Mouse (Mus musculus) heart, embryonic 11.5 days (tissue): ENCODE measurements around the gene Tlr9. TPM values are rescaled to one million over a fixed set of nuclear protein-coding genes. Genes with fewer than 3 reads are reported as not detected.

Experiments
- ATAC-seq: fragments of 200-750 bp; cut with Nextera tagmentation; replicated peaks from 2 replicates; pipeline ENCODE4 v1.8.0; 2017; ENCODE audit warnings: moderate library complexity; ENCODE audit not compliant: insufficient number of reproducible peaks, low FRiP score, low TSS enrichment
- H3K27ac ChIP-seq: fragments of 300-500 bp; sonication (generic); 2 replicates; pipeline ENCODE4 v1.5.1; 2014; ENCODE audit warnings: mild to moderate bottlenecking, low read depth, low read length
- H3K27me3 ChIP-seq: fragments of 300-500 bp; sonication (generic); 2 replicates; pipeline ENCODE4 v1.6.1; 2014; ENCODE audit warnings: mild to moderate bottlenecking, low read length, mixed read lengths; ENCODE audit not compliant: control insufficient read depth, insufficient read depth
- H3K36me3 ChIP-seq: fragments of 300-500 bp; sonication (generic); 2 replicates; pipeline ENCODE4 v1.6.1; 2014; ENCODE audit warnings: mild to moderate bottlenecking, low read length, moderate library complexity, mixed read lengths; ENCODE audit not compliant: control insufficient read depth, insufficient read depth
- H3K4me1 ChIP-seq: fragments of 300-500 bp; sonication (generic); 2 replicates; pipeline ENCODE4 v1.6.1; 2014; ENCODE audit warnings: low read length; ENCODE audit not compliant: control insufficient read depth, insufficient read depth
- H3K4me2 ChIP-seq: fragments of 300-500 bp; sonication (generic); 2 replicates; pipeline ENCODE4 v1.6.1; 2014; ENCODE audit warnings: mild to moderate bottlenecking, moderate library complexity
- H3K4me3 ChIP-seq: fragments of 300-500 bp; sonication (generic); 2 replicates; pipeline ENCODE4 v1.5.1; 2014; ENCODE audit warnings: low read depth, low read length
- H3K9ac ChIP-seq: fragments of 300-500 bp; sonication (generic); 2 replicates; pipeline ENCODE4 v1.6.1; 2014; ENCODE audit warnings: mild to moderate bottlenecking, low read depth, low read length, moderate library complexity
- H3K9me3 ChIP-seq: fragments of 300-500 bp; sonication (generic); replicated peaks from 2 replicates; pipeline ENCODE4 v1.6.1; 2016; ENCODE audit warnings: low read length; ENCODE audit not compliant: control insufficient read depth
- WGBS: fragments of 180-500 bp; shearing (Covaris S2); extraction: QIAGEN DNeasy Blood & Tissue Kit; methylation state at CpG from one replicate; pipeline ENCODE4 v1.1.7; 2014; ENCODE audit not compliant: insufficient replicate concordance; 5-methylcytosine and 5-hydroxymethylcytosine counted together
- polyA plus RNA-seq: library from polyadenylated mRNA; unstranded; fragments of >200 nt; fragmentation: Nextera tagmentation; extraction: Ambion mirVana; gene quantifications from 2 replicates; pipeline ENCODE4 v1.2.1, GENCODE M21; 2014

Tlr9 gene
- polyA plus RNA-seq, 1 experiment from 2014 or later = not detected

GRCm38 (mm10) chr9:106199535-106200272 is 22.7 kb upstream of the Tlr9 start, which contains the start of gene Ppm1m:
Gene Ppm1m, minus strand, starts transcription at chr9:106199746.
- H3K9ac ChIP-seq = peak within 1 kb of the TSS; percentile 75
- H3K36me3 ChIP-seq = 0 out of 2 replicates have a peak, but pooled peaks cover 5% of the 10 kb centered on the region
- peak within 1 kb of the TSS; percentile 76 for H3K4me2 ChIP-seq
- peaks cover 31% of the 10 kb centered on the region for H3K4me1 ChIP-seq
- H3K9me3 ChIP-seq = no peaks in the 10 kb centered on the region
- 37% methylated on average over 18 of the region's 18 CpGs for WGBS
- peak within 1 kb of the TSS; percentile 72 for H3K4me3 ChIP-seq
- 0 out of 2 replicates have a peak, but pooled peaks have one; percentile 16 for ATAC-seq
- H3K27ac ChIP-seq = peak within 1 kb of the TSS; percentile 50
- no peaks in the 10 kb centered on the region for H3K27me3 ChIP-seq

- peaks cover 41% of the 10 kb centered on the region for H3K4me1 ChIP-seq
- H3K9me3 ChIP-seq = no peaks in the 10 kb centered on the region
- H3K9ac ChIP-seq = no peak overlapping the region
- ATAC-seq = no peak
- H3K27me3 ChIP-seq = no peaks in the 10 kb centered on the region
- H3K27ac ChIP-seq = no peak overlapping the region
- H3K4me3 ChIP-seq = no peak overlapping the region; the same call in 1 of the 2 replicates
- no peaks in the 10 kb centered on the region for H3K36me3 ChIP-seq
- H3K4me2 ChIP-seq = peak overlapping the region; percentile 73
- 82% methylated on average over 3 of the region's 3 CpGs for WGBS
Observed at GRCm38 (mm10) chr9:106201895-106202294, 20.5 kb upstream of the Tlr9 start.

GRCm38 (mm10) chr9:106202819-106203636 is 19.4 kb upstream of the Tlr9 start, which contains the start of gene Twf2:
Gene Twf2, plus strand, starts transcription at chr9:106203108.
- Histone ChIP-seq H3K9ac (peak within 1 kb of the TSS; percentile 82), H3K4me2 (peak within 1 kb of the TSS; percentile 73), H3K4me1 (peaks cover 41% of the 10 kb centered on the region), H3K27me3 (no peaks in the 10 kb centered on the region), H3K27ac (peak within 1 kb of the TSS; percentile 70), H3K9me3 (no peaks in the 10 kb centered on the region), H3K4me3 (peak within 1 kb of the TSS; percentile 72), H3K36me3 (0 out of 2 replicates have a peak, but pooled peaks cover 2% of the 10 kb centered on the region)
- WGBS = 1% methylated on average over 61 of the region's 61 CpGs
- ATAC-seq = peak; percentile 82

GRCm38 (mm10) chr9:106203990-106204851 is 18.2 kb upstream of the Tlr9 start:
- ATAC-seq = no peak
- Histone ChIP-seq H3K4me3 (peak overlapping the region; percentile 72), H3K27me3 (no peaks in the 10 kb centered on the region), H3K4me1 (peaks cover 36% of the 10 kb centered on the region), H3K9ac (peak overlapping the region; percentile 54; the same call in 1 of the 2 replicates), H3K4me2 (peak overlapping the region; percentile 73), H3K9me3 (no peaks in the 10 kb centered on the region), H3K27ac (peak overlapping the region; percentile 57), H3K36me3 (0 out of 2 replicates have a peak, but pooled peaks cover 3% of the 10 kb centered on the region)
- WGBS = 69% methylated on average over 7 of the region's 7 CpGs

- Histone ChIP-seq H3K36me3 (0 out of 2 replicates have a peak, but pooled peaks cover 3% of the 10 kb centered on the region), H3K9ac (no peak overlapping the region), H3K4me1 (peaks cover 27% of the 10 kb centered on the region), H3K27ac (no peak overlapping the region), H3K4me3 (no peak overlapping the region), H3K27me3 (no peaks in the 10 kb centered on the region), H3K4me2 (peak overlapping the region; percentile 8; the same call in 1 of the 2 replicates), H3K9me3 (no peaks in the 10 kb centered on the region)
- 76% methylated on average over 7 of the region's 7 CpGs for WGBS
- no peak for ATAC-seq
Observed at GRCm38 (mm10) chr9:106205713-106206290, 16.6 kb upstream of the Tlr9 start.

- no peaks in the 10 kb centered on the region for H3K9me3 ChIP-seq
- no peak overlapping the region for H3K4me3 ChIP-seq
- 0 out of 2 replicates have a peak overlapping the region, but pooled peaks have one; percentile 15 for H3K27ac ChIP-seq
- H3K4me2 ChIP-seq = peak overlapping the region; percentile 31
- 0 out of 2 replicates have a peak, but pooled peaks cover 3% of the 10 kb centered on the region for H3K36me3 ChIP-seq
- H3K4me1 ChIP-seq = peaks cover 31% of the 10 kb centered on the region
- no peaks in the 10 kb centered on the region for H3K27me3 ChIP-seq
- ATAC-seq = no peak
- 58% methylated on average over 2 of the region's 2 CpGs for WGBS
- H3K9ac ChIP-seq = 0 out of 2 replicates have a peak overlapping the region, but pooled peaks have one; percentile 17
Observed at GRCm38 (mm10) chr9:106206515-106206914, 15.9 kb upstream of the Tlr9 start.

- Histone ChIP-seq H3K27ac (no peak overlapping the region), H3K4me1 (peaks cover 34% of the 10 kb centered on the region), H3K36me3 (0 out of 2 replicates have a peak, but pooled peaks cover 3% of the 10 kb centered on the region), H3K9me3 (no peaks in the 10 kb centered on the region), H3K4me2 (no peak overlapping the region), H3K4me3 (no peak overlapping the region), H3K9ac (no peak overlapping the region), H3K27me3 (no peaks in the 10 kb centered on the region)
- 81% methylated on average over 5 of the region's 5 CpGs for WGBS
- ATAC-seq = no peak
Observed at GRCm38 (mm10) chr9:106208181-106208580, 14.2 kb upstream of the Tlr9 start.
